Mouse (Mus musculus): ENCODE data around the gene Hadha. TPM values are rescaled to one million over a fixed set of nuclear protein-coding genes. Genes with fewer than 3 reads are reported as not detected.

Hadha gene
- total RNA-seq, 1 experiment, result 102 TPM

DNA sequence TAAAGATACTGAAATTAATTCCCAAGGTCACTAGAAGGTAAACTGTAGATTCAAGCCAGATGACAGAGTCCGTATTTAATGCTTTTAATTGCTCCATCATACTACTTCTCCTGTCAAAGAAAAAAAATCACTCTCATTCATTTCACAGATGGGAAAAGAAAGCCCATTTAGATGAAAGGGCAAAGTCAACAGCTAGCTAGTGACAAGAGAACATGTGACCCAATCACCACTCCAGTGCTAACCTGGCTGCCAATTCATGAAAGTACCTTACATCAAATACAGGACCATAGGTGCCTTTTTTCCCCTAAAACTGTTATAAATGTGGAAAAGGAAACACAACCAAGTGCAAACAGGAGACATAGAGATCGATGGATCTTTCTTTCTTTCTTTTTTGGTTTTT, 1.7 kb downstream of the Hadha start:
- DNase-seq (ENCODE audit: low read depth, low spot score), result no peak
- Histone ChIP-seq H3K27ac (ENCODE audit: insufficient read depth, low read depth, low read length, poor library complexity, severe bottlenecking) (no peak overlapping the region), H3K9me3 (ENCODE audit: control insufficient read depth, insufficient read depth, low read depth, low read length) (no peaks in the 10 kb centered on the region), H3K4me3 (ENCODE audit: insufficient read depth in 1 of 2, low read depth in 1 of 2, low read length in 2 of 2, poor library complexity in 1 of 2, severe bottlenecking in 1 of 2) (no peak overlapping the region), H3K4me1 (ENCODE audit: control insufficient read depth in 2 of 2, insufficient read depth in 2 of 2, low read length in 2 of 2, poor library complexity in 1 of 2) (peaks cover 0 to 2% of the 10 kb centered on the region in 2 experiments; a peak in 2 of 4 replicates), H3K36me3 (ENCODE audit: control insufficient read depth, insufficient read depth, low read length, poor library complexity, severe bottlenecking) (no peaks in the 10 kb centered on the region), H3K9ac (ENCODE audit: insufficient read depth, low read depth, low read length, poor library complexity, severe bottlenecking) (no peak overlapping the region)
- in situ Hi-C loops (cut with MboI; ENCODE audit: low sequenced_read_pairs in 2 of 2, unreplicated experiment in 2 of 2), result no loop called here
- TF ChIP-seq MAFK (IDR thresholded peaks at IDR 0.05; ENCODE audit: insufficient read depth, low read depth, low read length) (no peak), CHD2 (IDR thresholded peaks at IDR 0.05; ENCODE audit: low read depth, low read length) (no peak), ZC3H11A (IDR thresholded peaks at IDR 0.05; ENCODE audit: borderline replicate concordance, low read depth, low read length) (no peak), HCFC1 (IDR thresholded peaks at IDR 0.05; ENCODE audit: borderline replicate concordance, insufficient read depth, low read length) (no peak), ZNF384 (IDR thresholded peaks at IDR 0.05; ENCODE audit: low read depth, low read length) (no peak)

DNA sequence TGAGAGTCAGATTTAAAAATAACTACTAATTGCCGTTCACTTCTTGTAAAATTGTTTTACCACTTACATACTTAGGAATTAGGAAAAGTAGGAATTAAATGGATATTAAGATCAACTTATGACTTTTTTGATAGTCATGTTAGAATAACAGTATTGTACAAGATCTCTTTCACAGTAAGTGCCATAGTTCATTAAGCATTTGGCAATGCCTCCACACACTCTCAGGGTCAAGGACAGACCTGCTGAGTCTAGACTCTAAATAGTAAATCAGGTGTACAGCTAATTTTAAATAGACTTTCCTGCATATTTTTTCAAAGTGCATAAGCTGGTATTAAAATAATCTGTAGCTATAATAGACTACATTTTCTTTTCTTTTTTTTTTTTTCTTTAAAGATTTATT, 2.5 kb downstream of the Hadha start:
- H3K9ac ChIP-seq (ENCODE audit: insufficient read depth, low read depth, low read length, poor library complexity, severe bottlenecking), result no peak overlapping the region
- no peak for DNase-seq (ENCODE audit: low read depth, low spot score)
- H3K36me3 ChIP-seq (ENCODE audit: control insufficient read depth, insufficient read depth, low read length, poor library complexity, severe bottlenecking), result no peaks in the 10 kb centered on the region
- H3K4me3 ChIP-seq (ENCODE audit: insufficient read depth in 1 of 2, low read depth in 1 of 2, low read length in 2 of 2, poor library complexity in 1 of 2, severe bottlenecking in 1 of 2), result no peak overlapping the region
- H3K9me3 ChIP-seq (ENCODE audit: control insufficient read depth, insufficient read depth, low read depth, low read length), result no peaks in the 10 kb centered on the region
- TF ChIP-seq HCFC1 (IDR thresholded peaks at IDR 0.05; ENCODE audit: borderline replicate concordance, insufficient read depth, low read length) (no peak), ZC3H11A (IDR thresholded peaks at IDR 0.05; ENCODE audit: borderline replicate concordance, low read depth, low read length) (no peak), ZNF384 (IDR thresholded peaks at IDR 0.05; ENCODE audit: low read depth, low read length) (no peak), CHD2 (IDR thresholded peaks at IDR 0.05; ENCODE audit: low read depth, low read length) (no peak), MAFK (IDR thresholded peaks at IDR 0.05; ENCODE audit: insufficient read depth, low read depth, low read length) (no peak)
- in situ Hi-C loops (cut with MboI; ENCODE audit: low sequenced_read_pairs in 2 of 2, unreplicated experiment in 2 of 2), result no loop called here
- no peak overlapping the region for H3K27ac ChIP-seq (ENCODE audit: insufficient read depth, low read depth, low read length, poor library complexity, severe bottlenecking)
- H3K4me1 ChIP-seq (ENCODE audit: control insufficient read depth in 2 of 2, insufficient read depth in 2 of 2, low read length in 2 of 2, poor library complexity in 1 of 2), result peaks cover 0 to 2% of the 10 kb centered on the region in 2 experiments; a peak in 2 of 4 replicates

DNA sequence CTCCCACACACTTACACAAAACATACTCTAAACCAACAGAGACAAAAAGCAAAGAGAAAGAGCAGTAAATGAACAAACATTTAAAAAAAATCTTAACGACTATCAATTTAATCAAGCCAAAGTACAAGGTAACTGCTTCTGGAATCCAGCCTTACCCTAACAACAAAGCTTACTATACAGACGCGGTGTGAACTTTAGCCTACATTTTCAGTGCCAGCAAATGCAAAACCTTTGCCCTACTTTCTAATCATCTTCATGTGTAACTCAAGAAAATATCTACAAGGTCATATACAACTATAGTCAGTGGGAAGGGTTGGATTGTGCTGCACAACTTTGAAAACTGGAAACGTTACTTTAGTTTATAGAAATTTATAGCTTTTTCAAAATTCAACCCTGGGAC, 3.0 kb downstream of the Hadha start:
- Histone ChIP-seq H3K4me1 (ENCODE audit: control insufficient read depth in 2 of 2, insufficient read depth in 2 of 2, low read length in 2 of 2, poor library complexity in 1 of 2) (peaks cover 0 to 2% of the 10 kb centered on the region in 2 experiments; a peak in 2 of 4 replicates), H3K27ac (ENCODE audit: insufficient read depth, low read depth, low read length, poor library complexity, severe bottlenecking) (no peak overlapping the region), H3K36me3 (ENCODE audit: control insufficient read depth, insufficient read depth, low read length, poor library complexity, severe bottlenecking) (no peaks in the 10 kb centered on the region), H3K9ac (ENCODE audit: insufficient read depth, low read depth, low read length, poor library complexity, severe bottlenecking) (no peak overlapping the region), H3K4me3 (ENCODE audit: insufficient read depth in 1 of 2, low read depth in 1 of 2, low read length in 2 of 2, poor library complexity in 1 of 2, severe bottlenecking in 1 of 2) (no peak overlapping the region), H3K9me3 (ENCODE audit: control insufficient read depth, insufficient read depth, low read depth, low read length) (no peaks in the 10 kb centered on the region)
- DNase-seq (ENCODE audit: low read depth, low spot score), result no peak
- no peak for TF ChIP-seq ZC3H11A (IDR thresholded peaks at IDR 0.05; ENCODE audit: borderline replicate concordance, low read depth, low read length)
- in situ Hi-C loops (cut with MboI; ENCODE audit: low sequenced_read_pairs in 2 of 2, unreplicated experiment in 2 of 2), result no loop called here

DNA sequence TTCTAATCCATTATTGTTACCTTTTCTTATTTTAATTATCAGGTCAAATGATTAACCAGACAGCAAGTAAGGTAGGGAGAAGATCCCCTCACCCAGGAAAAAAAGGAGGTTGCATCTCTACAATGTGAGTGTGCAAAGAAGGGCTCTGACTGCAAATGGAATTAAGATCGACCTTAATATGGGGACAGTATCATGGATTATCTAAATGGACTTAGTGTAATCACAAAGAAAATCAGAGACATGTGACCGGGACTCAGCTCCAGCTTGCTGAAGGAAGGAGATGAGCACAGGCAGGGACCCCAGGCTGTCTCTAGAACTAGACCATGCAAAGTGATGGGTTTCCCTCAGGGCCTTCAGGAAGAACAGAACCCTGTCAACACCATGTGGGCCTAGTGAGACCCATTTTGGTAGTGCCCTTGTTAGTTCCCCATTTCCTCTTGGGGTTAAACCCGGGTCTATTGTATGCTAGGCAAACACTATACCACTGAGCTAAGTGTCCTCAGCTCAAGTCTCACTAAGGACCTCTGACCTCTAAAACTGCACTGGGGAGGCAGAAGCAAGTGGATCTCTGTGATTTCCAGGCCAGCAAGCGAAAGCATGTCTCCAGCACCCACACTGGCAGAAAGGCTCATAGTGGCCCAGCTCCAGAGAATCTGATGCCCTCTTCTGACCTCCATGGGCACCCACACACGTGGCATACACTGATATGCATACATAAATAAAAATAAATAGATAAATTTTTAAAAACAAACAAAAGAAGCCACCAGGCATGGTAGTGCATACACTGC, 6.6 kb downstream of the Hadha start:
- Histone ChIP-seq H3K36me3 (ENCODE audit: control insufficient read depth, insufficient read depth, low read length, poor library complexity, severe bottlenecking) (peaks cover 4% of the 10 kb centered on the region; the same call in 1 of the 2 replicates), H3K9ac (ENCODE audit: insufficient read depth, low read depth, low read length, poor library complexity, severe bottlenecking) (no peak overlapping the region), H3K4me1 (ENCODE audit: control insufficient read depth in 2 of 2, insufficient read depth in 2 of 2, low read length in 2 of 2, poor library complexity in 1 of 2) (no peaks in the 10 kb centered on the region), H3K27ac (ENCODE audit: insufficient read depth, low read depth, low read length, poor library complexity, severe bottlenecking) (no peak overlapping the region), H3K4me3 (ENCODE audit: insufficient read depth in 1 of 2, low read depth in 1 of 2, low read length in 2 of 2, poor library complexity in 1 of 2, severe bottlenecking in 1 of 2) (no peak overlapping the region), H3K9me3 (ENCODE audit: control insufficient read depth, insufficient read depth, low read depth, low read length) (no peaks in the 10 kb centered on the region)
- in situ Hi-C loops (cut with MboI; ENCODE audit: low sequenced_read_pairs in 2 of 2, unreplicated experiment in 2 of 2), result no loop called here
- no peak for TF ChIP-seq CHD2 (IDR thresholded peaks at IDR 0.05; ENCODE audit: low read depth, low read length)
- TF ChIP-seq ZC3H11A (IDR thresholded peaks at IDR 0.05; ENCODE audit: borderline replicate concordance, low read depth, low read length), result no peak
- no peak for TF ChIP-seq HCFC1 (IDR thresholded peaks at IDR 0.05; ENCODE audit: borderline replicate concordance, insufficient read depth, low read length)
- TF ChIP-seq ZNF384 (IDR thresholded peaks at IDR 0.05; ENCODE audit: low read depth, low read length), result no peak
- DNase-seq (ENCODE audit: low read depth, low spot score), result no peak

DNA sequence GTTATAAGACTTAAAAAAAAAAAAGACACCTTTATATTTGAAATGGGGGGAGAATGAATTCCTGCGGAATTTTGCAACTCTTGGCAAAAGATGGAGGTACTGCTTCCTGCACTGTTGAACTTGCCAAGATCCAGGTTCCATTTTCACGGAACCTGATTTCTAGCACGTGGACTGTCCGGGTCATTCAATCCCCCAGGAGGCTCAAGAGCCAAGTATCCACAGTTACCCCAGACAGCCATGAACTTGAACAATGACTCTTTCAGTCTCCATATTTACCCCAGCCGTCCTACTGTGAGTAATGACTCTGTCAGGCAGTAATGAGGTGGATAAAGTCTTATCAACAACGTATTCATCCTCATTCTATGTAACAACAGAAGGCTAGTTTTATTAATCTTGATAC, 8.4 kb downstream of the Hadha start:
- H3K4me1 ChIP-seq (ENCODE audit: control insufficient read depth in 2 of 2, insufficient read depth in 2 of 2, low read length in 2 of 2, poor library complexity in 1 of 2), result no peaks in the 10 kb centered on the region
- H3K4me3 ChIP-seq (ENCODE audit: insufficient read depth in 1 of 2, low read depth in 1 of 2, low read length in 2 of 2, poor library complexity in 1 of 2, severe bottlenecking in 1 of 2), result no peak overlapping the region
- no peak overlapping the region for H3K27ac ChIP-seq (ENCODE audit: insufficient read depth, low read depth, low read length, poor library complexity, severe bottlenecking)
- in situ Hi-C loops (cut with MboI; ENCODE audit: low sequenced_read_pairs in 2 of 2, unreplicated experiment in 2 of 2), result no loop called here
- DNase-seq (ENCODE audit: low read depth, low spot score), result no peak
- H3K36me3 ChIP-seq (ENCODE audit: control insufficient read depth, insufficient read depth, low read length, poor library complexity, severe bottlenecking), result peaks cover 4% of the 10 kb centered on the region; the same call in 1 of the 2 replicates
- TF ChIP-seq CHD2 (IDR thresholded peaks at IDR 0.05; ENCODE audit: low read depth, low read length) (no peak), MAFK (IDR thresholded peaks at IDR 0.05; ENCODE audit: insufficient read depth, low read depth, low read length) (no peak), ZNF384 (IDR thresholded peaks at IDR 0.05; ENCODE audit: low read depth, low read length) (no peak), HCFC1 (IDR thresholded peaks at IDR 0.05; ENCODE audit: borderline replicate concordance, insufficient read depth, low read length) (no peak), ZC3H11A (IDR thresholded peaks at IDR 0.05; ENCODE audit: borderline replicate concordance, low read depth, low read length) (no peak)
- H3K9ac ChIP-seq (ENCODE audit: insufficient read depth, low read depth, low read length, poor library complexity, severe bottlenecking), result no peak overlapping the region
- H3K9me3 ChIP-seq (ENCODE audit: control insufficient read depth, insufficient read depth, low read depth, low read length), result no peaks in the 10 kb centered on the region
